Mouse (Mus musculus) thymus, adult 18-20 months (tissue): ENCODE data around the gene Skint1.
"Not testable (repeated sequence)": the region's sequence is repeated elsewhere in the genome, so short reads cannot be mapped to it uniquely, and the experiment has no call there.

Source experiments
- DNase-seq, 2 experiments: peaks; one replicate each; pipeline ENCODE4 v3.0.0; 2022; ENCODE audit warnings: mixed read lengths in 2 of 2

The Skint1 gene

GRCm38 (mm10) chr4:112005969-112006368 lies at the start of gene Skint1:
Gene Skint1, plus strand, starts transcription at chr4:112006269.
- DNase-seq: no peak

- no peak for DNase-seq
These were observed 44.8 kb upstream of the Skint1 start for GRCm38 (mm10) chr4:111961309-111961708.

GRCm38 (mm10) chr4:111963241-111963640 lies 42.8 kb upstream of the Skint1 start:
- not testable (repeated sequence) for DNase-seq

- no peak for DNase-seq
These were observed 42.4 kb upstream of the Skint1 start for GRCm38 (mm10) chr4:111963669-111964068.

GRCm38 (mm10) chr4:111972623-111973022 lies 33.4 kb upstream of the Skint1 start, which contains the start of gene Skint7:
Gene Skint7, plus strand, starts transcription at chr4:111972923.
- DNase-seq: no peak

GRCm38 (mm10) chr4:112071716-112072115 lies 65.6 kb downstream of the Skint1 start, which contains the start of gene Skint4:
Gene Skint4, plus strand, starts transcription at chr4:112072016.
- DNase-seq: no peak
